Mouse (Mus musculus) liver, embryonic 14.5 days (tissue): ENCODE measurements around the gene Aldob.

ENCODE experiments used
- CTCF ChIP-seq: IDR thresholded peaks from 2 replicates; pipeline ENCODE4 v1.5.1; 2016; ENCODE audit warnings: antibody characterized with exemption, low read depth, control low read depth
- EP300 ChIP-seq: IDR thresholded peaks from 2 replicates; pipeline ENCODE4 v1.6.1; 2016; ENCODE audit warnings: antibody characterized with exemption, low read depth

GRCm38 (mm10) chr4:49597183-49598100 is 48.1 kb upstream of the Aldob start, which contains the start of gene Tmem246:
- TF ChIP-seq CTCF: 0 out of 2 replicates have a peak, but pooled peaks have one; percentile 10
- no peak for TF ChIP-seq EP300
